Mouse (Mus musculus) kidney, postnatal 25 days (tissue): ENCODE results near the gene Supt3.

Experiments used
- DNase-seq, 2 experiments: peaks; one replicate each; pipeline ENCODE4 v3.0.0; 2021; ENCODE audit warnings: mixed read lengths in 2 of 2

Gene Supt3

GRCm38 (mm10) chr17:44776738-44777270, at the start of gene Supt3:
Gene Supt3 (plus strand): TSS chr17:44777152.
- peak; percentile 96 to 97 for DNase-seq

- no peak for DNase-seq
Observed at GRCm38 (mm10) chr17:44727675-44728074, 49.3 kb upstream of the Supt3 start.

GRCm38 (mm10) chr17:44728464-44728863, 48.5 kb upstream of the Supt3 start:
- DNase-seq: no peak

DNA sequence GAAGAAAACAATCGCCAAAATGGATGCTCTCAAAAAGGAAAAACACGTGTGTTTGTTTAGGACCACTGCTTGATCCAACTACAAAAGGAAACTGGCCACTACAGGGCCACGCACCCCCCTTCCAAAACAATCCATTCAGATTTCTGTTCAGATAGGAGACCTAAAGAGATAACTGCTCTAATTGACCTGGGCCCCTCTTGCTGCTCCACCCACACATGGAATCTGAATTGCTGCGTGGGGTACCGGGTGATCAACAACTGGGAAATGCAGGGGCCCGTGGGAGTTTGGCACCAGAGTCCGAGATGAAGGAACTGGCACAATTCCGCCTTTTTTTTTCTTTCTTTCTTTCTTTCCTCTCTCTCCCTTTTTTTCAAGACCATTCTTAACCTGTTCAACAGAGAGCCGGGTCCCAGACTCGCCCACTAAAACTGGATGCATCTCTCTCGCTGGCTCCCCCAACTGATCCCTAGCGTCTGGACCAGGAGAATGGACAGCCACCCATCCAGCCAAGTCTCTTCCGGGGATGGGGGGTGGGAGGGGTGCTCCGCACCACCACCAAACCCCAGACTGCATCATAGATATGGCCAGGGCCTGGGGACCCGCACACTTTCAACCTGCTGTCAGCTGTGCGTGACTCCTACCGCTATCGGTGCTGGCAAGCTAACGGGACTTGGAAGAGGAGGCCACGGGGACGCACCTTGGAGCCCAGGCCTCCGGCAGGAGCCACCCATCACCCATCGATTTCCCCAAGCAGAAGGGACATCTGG, 43.2 kb upstream of the Supt3 start:
- DNase-seq: no peak

DNA sequence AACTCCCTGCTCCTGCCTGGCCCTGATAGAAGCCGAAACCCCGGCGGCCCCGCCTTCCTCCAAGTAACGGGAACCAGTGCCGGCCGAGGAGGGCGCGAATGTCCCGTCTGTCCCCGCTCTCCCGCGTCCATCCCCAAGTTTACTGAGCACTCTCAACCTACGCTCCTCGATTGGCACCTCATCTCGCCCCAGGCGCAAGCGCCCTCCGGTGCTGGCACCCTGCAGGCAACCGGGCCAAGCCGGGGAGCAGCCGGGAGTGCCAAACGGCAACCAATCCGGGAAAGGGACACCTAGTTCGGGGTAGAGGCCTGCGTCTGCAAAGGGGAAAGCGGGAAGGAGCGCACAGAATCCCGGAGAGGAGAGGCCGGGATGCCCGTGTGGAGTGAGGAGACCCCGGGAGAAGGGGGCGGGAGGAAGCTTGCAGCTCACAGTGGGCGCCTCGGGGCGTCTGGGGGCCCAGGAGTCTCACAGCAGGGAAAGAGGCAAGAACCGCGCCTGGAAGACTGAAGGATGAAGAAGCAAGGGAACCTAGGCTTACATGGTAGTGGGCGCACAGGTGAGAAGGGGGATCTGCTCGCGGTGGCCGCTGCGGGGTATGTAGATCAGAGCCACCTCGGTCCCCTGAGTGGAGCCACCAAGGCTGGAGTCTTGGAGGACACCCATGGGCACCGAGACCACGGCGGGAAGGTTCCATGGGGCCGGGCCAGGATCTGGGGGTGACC, 42.3 kb upstream of the Supt3 start:
- peak; percentile 53 to 54 for DNase-seq

GRCm38 (mm10) chr17:44735223-44735990, 41.5 kb upstream of the Supt3 start:
- DNase-seq: peak in 1 of 2 experiments; percentile 30

DNA sequence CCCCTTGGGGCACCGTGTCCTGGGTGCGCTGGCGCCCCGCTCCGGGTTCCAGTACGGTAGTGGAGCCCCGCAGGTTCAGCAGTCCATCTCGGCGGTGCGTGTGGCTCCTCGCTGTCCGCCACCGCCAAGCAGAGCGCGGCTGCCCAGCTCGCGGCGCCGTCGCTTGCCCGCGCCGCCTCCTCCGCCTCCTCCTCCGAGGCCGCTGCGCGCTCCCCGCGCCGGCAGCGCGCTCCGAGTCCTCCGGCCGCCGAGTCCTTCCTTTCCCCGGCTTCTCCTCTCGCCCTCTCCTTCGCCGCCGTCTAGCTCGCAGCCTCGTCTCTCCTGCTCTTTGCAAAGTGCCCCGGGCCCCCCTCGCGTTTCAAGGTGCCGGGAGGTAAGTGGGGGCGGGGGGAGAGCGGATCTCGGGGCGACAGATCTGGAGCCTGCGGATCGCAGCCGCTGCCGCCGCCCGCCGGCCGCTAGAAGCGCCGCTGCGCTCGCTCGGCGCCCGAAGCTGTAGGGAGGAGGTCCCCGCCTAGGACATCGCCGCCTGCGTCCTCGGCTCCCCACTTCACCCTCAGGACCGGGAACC, 40.9 kb upstream of the Supt3 start:
- DNase-seq: peak; percentile 45 to 70

GRCm38 (mm10) chr17:44737275-44738120, 39.5 kb upstream of the Supt3 start:
- peak in 1 of 2 experiments; percentile 5 for DNase-seq

GRCm38 (mm10) chr17:44738121-44738637, 38.8 kb upstream of the Supt3 start:
- DNase-seq: no peak

- DNase-seq: no peak
Observed at GRCm38 (mm10) chr17:44742246-44742645, 34.7 kb upstream of the Supt3 start.

DNA sequence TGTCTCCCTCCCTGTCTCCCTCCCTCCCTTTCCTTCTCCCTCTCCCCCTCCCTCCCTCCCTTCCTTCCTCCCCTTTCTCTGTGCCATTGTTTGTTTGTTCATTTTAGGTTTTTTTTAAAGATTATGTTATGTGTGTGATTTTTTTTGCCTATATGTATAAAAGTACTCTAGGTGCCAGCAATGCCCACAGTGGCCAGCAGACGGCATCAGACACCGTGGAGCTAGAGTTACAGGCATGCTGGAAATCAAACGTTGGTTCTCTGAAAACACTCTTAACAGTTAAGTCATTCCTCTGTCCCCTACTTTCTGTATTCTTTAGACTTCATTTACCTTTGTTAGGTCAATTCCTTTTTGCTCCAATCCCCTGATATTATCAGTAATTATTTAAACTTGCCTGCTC, 33.2 kb upstream of the Supt3 start:
- DNase-seq: no peak

DNA sequence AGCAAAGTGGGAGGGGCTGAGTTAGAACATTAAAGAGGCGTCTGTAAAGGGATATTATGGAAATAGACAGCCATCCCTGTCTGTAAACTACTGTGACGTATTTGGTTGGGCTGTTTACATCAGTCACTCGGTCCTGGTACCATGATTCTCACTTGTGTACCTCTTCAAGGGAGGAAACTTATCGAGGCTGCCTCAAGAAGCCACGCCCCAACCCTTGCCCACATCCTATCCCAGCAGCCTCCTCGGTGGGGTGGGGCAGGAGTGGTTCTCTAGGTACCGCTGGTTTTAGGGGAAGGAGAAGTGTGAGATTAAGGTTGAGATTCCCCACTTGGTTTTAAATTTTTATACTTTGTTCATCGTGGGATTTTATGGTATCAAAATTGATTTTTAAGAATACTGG, 31.6 kb upstream of the Supt3 start:
- DNase-seq: no peak

DNA sequence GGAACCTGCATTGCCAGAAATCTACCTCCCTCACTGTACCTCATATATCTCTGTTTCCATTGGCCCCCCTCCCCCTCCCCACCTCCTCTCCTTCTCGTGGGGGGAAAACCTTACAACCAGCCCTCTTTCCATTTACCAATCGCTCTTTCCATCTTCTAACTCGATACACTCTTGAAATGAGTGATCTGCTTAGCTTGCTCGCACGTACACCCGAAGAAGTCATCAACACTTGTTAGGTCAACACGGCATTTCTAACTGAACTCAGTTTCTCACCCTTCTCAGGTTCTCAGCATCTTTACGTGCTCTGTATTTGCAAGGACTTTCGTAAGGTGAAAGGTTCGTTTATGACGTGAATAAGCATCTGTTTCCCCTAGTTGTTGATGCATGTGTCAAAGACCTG, 10.6 kb upstream of the Supt3 start:
- DNase-seq: no peak

DNA sequence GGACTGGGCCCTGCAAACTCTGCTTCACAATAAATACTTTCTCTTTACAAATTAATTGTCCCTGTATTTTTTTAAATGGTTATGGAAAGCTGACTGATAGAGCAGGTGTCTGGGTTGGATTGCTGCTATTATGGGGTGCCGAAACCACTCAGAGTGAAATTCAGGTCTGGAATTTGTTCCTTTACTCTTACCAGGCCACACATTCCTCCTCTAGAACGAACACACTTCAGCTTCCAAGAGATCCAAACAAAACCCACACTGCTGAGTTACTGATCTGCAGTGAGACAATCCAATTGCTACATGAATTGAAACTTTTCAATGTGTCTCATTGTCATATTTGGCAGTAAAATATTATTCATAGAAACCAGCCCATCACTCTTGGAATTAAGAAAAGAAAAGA, 10.0 kb upstream of the Supt3 start:
- no peak for DNase-seq

DNA sequence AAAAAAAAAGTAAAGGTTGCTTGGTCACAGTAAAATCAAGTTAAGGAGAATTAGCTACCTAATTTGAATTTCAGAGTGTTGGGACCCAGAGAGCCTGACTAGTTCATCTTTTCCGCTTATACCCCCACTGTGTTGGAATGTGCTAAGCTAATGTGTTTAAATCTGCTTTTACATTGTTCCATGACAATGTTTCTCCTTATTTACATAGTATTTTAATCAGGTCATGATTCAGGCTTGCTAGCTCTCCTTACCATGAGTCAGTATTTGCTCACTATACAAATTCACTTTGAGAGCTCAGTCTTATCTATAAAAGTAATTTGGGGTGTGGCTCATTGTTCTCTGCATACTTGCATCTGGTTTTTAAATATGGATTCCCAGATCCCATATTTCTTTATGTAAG, 9.6 kb upstream of the Supt3 start:
- no peak for DNase-seq

- DNase-seq: no peak
Observed at GRCm38 (mm10) chr17:44768522-44768921, 8.4 kb upstream of the Supt3 start.

GRCm38 (mm10) chr17:44770871-44771270, 6.1 kb upstream of the Supt3 start:
- no peak for DNase-seq

DNA sequence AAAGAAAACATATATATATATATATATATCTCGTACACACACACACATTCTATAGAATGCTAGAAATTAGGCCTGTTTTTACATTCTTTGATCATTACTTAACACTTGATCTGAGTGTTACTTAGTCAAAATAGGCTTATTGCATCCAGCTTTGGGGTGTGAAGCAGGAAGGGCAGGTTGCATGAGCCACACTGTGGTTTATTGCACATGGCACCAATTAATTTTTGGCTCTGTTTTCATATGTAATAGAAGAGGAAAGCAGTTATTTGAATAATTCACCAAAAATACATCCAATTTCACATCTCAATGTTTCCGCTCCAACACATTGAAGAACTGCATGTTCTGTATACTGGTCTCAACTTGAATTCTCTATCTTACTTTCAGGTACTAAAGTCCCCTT, 4.4 kb upstream of the Supt3 start:
- no peak for DNase-seq

- DNase-seq: peak; percentile 59 to 81
Observed at GRCm38 (mm10) chr17:44777337-44777804, 419 bp downstream of the Supt3 start.

GRCm38 (mm10) chr17:44778141-44778540, 1.2 kb downstream of the Supt3 start:
- no peak for DNase-seq

- DNase-seq: no peak
Observed at GRCm38 (mm10) chr17:44780353-44780752, 3.4 kb downstream of the Supt3 start.

- DNase-seq: no peak
Observed at GRCm38 (mm10) chr17:44782366-44782765, 5.4 kb downstream of the Supt3 start.
